Comparison of ENCODE assay signal across 32 mouse cellular contexts in genomic region chr1:106700520-106701114, GRCm38 (mm10). TPM values are rescaled to one million over a fixed set of nuclear protein-coding genes. Genes with fewer than 3 reads are reported as not detected.
DNase-seq lines count a peak whose midpoint lies in the region; ATAC-seq and TF ChIP-seq lines count a peak whose summit lies in the region.
"Had no signal": no experiment of that assay in that cellular context is flagged by ENCODE, and none has a peak within 500 bp of the region (broad histone marks: within the 10 kb centered on the region; RNA-seq: fewer than 3 reads in every experiment).

No protein-coding gene starts in this region.

- no peak for TF ChIP-seq CTCF in heart, adult 2 months (IDR thresholded peaks at IDR 0.05)

- no peaks in the 10 kb centered on the region; the same call in 1 of the 2 replicates for H3K36me3 ChIP-seq in intestine, embryonic 16.5 days (ENCODE audit: control insufficient read depth, insufficient read depth, low read length)
- no peaks in the 10 kb centered on the region; the same call in 1 of the 2 replicates for H3K36me3 ChIP-seq in heart, adult 2 months (ENCODE audit: control insufficient read depth, insufficient read depth, low read length)
- H3K36me3 ChIP-seq: embryonic facial prominence, embryonic 10.5 days; embryonic facial prominence, embryonic 15.5 days; limb, embryonic 10.5 days; limb, embryonic 15.5 days; neural tube, embryonic 15.5 days had no signal

- H3K4me2 ChIP-seq in intestine, embryonic 16.5 days (ENCODE audit: low read depth, low read length) = no peak overlapping the region
- H3K4me2 ChIP-seq: embryonic facial prominence, embryonic 15.5 days; forebrain, embryonic 13.5 days; heart, embryonic 11.5 days; hindbrain, embryonic 14.5 days; limb, embryonic 15.5 days; neural tube, embryonic 15.5 days had no signal

- intact Hi-C loops in heart, adult 2 months (cut with DNase I) = no loop called here
- intact Hi-C loops in heart, postnatal 10 days (cut with DNase I) = no loop called here

- DNase-seq in right cerebral cortex, adult 18-20 months = peak; percentile 23
- no peak for DNase-seq in right cerebral cortex, postnatal 25 days
- no peak for DNase-seq in heart, adult 2 months
- no peak for DNase-seq in heart, postnatal 10 days
- no peak for DNase-seq in cerebellum, adult 9-11 months
- DNase-seq: adrenal gland, postnatal 25 days; cerebellum, adult 18-20 months; cerebellum, postnatal 25 days; gastrocnemius, postnatal 10 days; kidney, adult 8-10 months; kidney, postnatal 4 days; layer of hippocampus, postnatal 36 days; lung, adult 2 months; lung, postnatal 10 days; midbrain, embryonic 14.5 days; retina, postnatal 1 day; spleen, adult 18-20 months; thymus, adult 18-20 months; thymus, postnatal 36 days had no signal

- ATAC-seq in activated CD4-positive, CD25-positive, alpha-beta regulatory T cell, adult 4 months = peak; percentile 55
- peak; percentile 44; the same call in 1 of the 2 replicates for ATAC-seq in intestine, embryonic 16.5 days
- ATAC-seq: forebrain, embryonic 13.5 days had no signal

- no peaks in the 10 kb centered on the region for H3K9me3 ChIP-seq in intestine, embryonic 16.5 days (ENCODE audit: control insufficient read depth, low read length)
- H3K9me3 ChIP-seq: embryonic facial prominence, embryonic 10.5 days; embryonic facial prominence, embryonic 15.5 days; forebrain, embryonic 13.5 days; limb, embryonic 10.5 days; limb, embryonic 15.5 days; neural tube, embryonic 15.5 days had no signal

- no peaks in the 10 kb centered on the region for H3K27me3 ChIP-seq in intestine, embryonic 16.5 days (replicated peaks; ENCODE audit: control insufficient read depth, insufficient read depth, low read length)
- no peaks in the 10 kb centered on the region for H3K27me3 ChIP-seq in heart, adult 2 months (ENCODE audit: control insufficient read depth, insufficient read depth, low read length)
- H3K27me3 ChIP-seq: embryonic facial prominence, embryonic 15.5 days; forebrain, embryonic 13.5 days; limb, embryonic 15.5 days; neural tube, embryonic 15.5 days had no signal

- no peak overlapping the region for H3K27ac ChIP-seq in intestine, embryonic 16.5 days (ENCODE audit: low read length)
- H3K27ac ChIP-seq in heart, adult 2 months = no peak overlapping the region
- H3K27ac ChIP-seq: embryonic facial prominence, embryonic 10.5 days; embryonic facial prominence, embryonic 15.5 days; forebrain, embryonic 13.5 days; hindbrain, embryonic 14.5 days; kidney, postnatal 0 days; limb, embryonic 10.5 days; limb, embryonic 15.5 days; liver, embryonic 14.5 days; neural tube, embryonic 15.5 days; stomach, postnatal 0 days had no signal

- H3K4me3 ChIP-seq in intestine, embryonic 16.5 days (ENCODE audit: low read length) = no peak overlapping the region
- no peak overlapping the region for H3K4me3 ChIP-seq in heart, adult 2 months
- H3K4me3 ChIP-seq: embryonic facial prominence, embryonic 10.5 days; embryonic facial prominence, embryonic 15.5 days; forebrain, embryonic 13.5 days; limb, embryonic 10.5 days; limb, embryonic 15.5 days; neural tube, embryonic 15.5 days had no signal

- H3K4me1 ChIP-seq in intestine, embryonic 16.5 days (ENCODE audit: control insufficient read depth, insufficient read depth, low read length) = peaks cover 6% of the 10 kb centered on the region
- peaks cover 3% of the 10 kb centered on the region; the same call in 1 of the 2 replicates for H3K4me1 ChIP-seq in heart, adult 2 months (ENCODE audit: control insufficient read depth, insufficient read depth, low read length)
- H3K4me1 ChIP-seq: embryonic facial prominence, embryonic 15.5 days; limb, embryonic 10.5 days; limb, embryonic 15.5 days; neural tube, embryonic 15.5 days had no signal

- no peak overlapping the region for H3K9ac ChIP-seq in intestine, embryonic 16.5 days (ENCODE audit: low read depth, low read length)
- H3K9ac ChIP-seq in heart, adult 2 months (ENCODE audit: low read depth, low read length) = no peak overlapping the region
- H3K9ac ChIP-seq: embryonic facial prominence, embryonic 15.5 days; forebrain, embryonic 13.5 days; hindbrain, embryonic 14.5 days; limb, embryonic 15.5 days; liver, embryonic 14.5 days; neural tube, embryonic 15.5 days had no signal

- 75% methylated on average over 9 of the region's 9 CpGs for WGBS in intestine, embryonic 16.5 days
- 71% methylated on average over 9 of the region's 9 CpGs for WGBS in heart, adult 2 months

- no peak for TF ChIP-seq EP300 in heart, adult 2 months (IDR thresholded peaks at IDR 0.05; ENCODE audit: insufficient read depth, low read depth, low read length)

- no peaks in the 10 kb centered on the region; the same call in 1 of the 2 replicates for H3K79me2 ChIP-seq in heart, adult 2 months (replicated peaks; ENCODE audit: control insufficient read depth, insufficient read depth, low read length)

- TF ChIP-seq POLR2A in heart, adult 2 months (IDR thresholded peaks at IDR 0.05; ENCODE audit: insufficient read depth, low read depth, low read length) = no peak

RNA-seq across cellular contexts. Expression of gene Bcl2, which starts 13.5 kb away (rescaled TPM):
- polyA plus RNA-seq in activated CD4-positive, CD25-positive, alpha-beta regulatory T cell, adult 4 months (2017; shearing (Covaris generic)) = 100 to 1,000 TPM; 116 to 146 TPM
- 10.1 and 11.9 TPM in 2 replicates for polyA plus RNA-seq in intestine, embryonic 16.5 days (2015; fragmentation: Nextera tagmentation; extraction: Ambion mirVana)
- 1 to 10 TPM; 3.5 to 5.0 TPM for total RNA-seq in heart, adult 2 months (2021)
- polyA plus RNA-seq in heart, adult 2 months (2012; rRNA removed) = 1.3 and 1.9 TPM in 2 replicates
- total RNA-seq in heart, postnatal 10 days (2021) = 10 to 100 TPM in 1 of 2 experiments, 1 to 10 TPM in 1; 9.1 to 10.2 TPM

RNA-seq across cellular contexts. Expression of gene Kdsr, which starts 58.9 kb away (rescaled TPM):
- polyA plus RNA-seq in activated CD4-positive, CD25-positive, alpha-beta regulatory T cell, adult 4 months (2017; shearing (Covaris generic)) = 10 to 100 TPM; 26.6 to 27.8 TPM
- 14.9 and 17.1 TPM in 2 replicates for polyA plus RNA-seq in intestine, embryonic 16.5 days (2015; fragmentation: Nextera tagmentation; extraction: Ambion mirVana)
- 1 to 10 TPM; 5.9 to 6.2 TPM for total RNA-seq in heart, adult 2 months (2021)
- polyA plus RNA-seq in heart, adult 2 months (2012; rRNA removed) = 2.6 and 3.1 TPM in 2 replicates
- total RNA-seq in heart, postnatal 10 days (2021) = 10 to 100 TPM in 1 of 2 experiments, 1 to 10 TPM in 1; 9.0 to 10.2 TPM
